Mouse (Mus musculus) embryo, embryonic 11.5 days (tissue): ENCODE data around the gene Plpp7.

Experiments used
- DNase-seq: peaks from one replicate; pipeline ENCODE4 v3.0.0-alpha.2; 2012; ENCODE audit warnings: low read depth, low spot score

The Plpp7 gene

GRCm38 (mm10) chr2:32095351-32096121 lies at the start of gene Plpp7:
Gene Plpp7, plus strand, starts transcription at chr2:32095528.
- no peak for DNase-seq

- DNase-seq = no peak
Observed at GRCm38 (mm10) chr2:32046009-32046408, 49.3 kb upstream of the Plpp7 start.

- DNase-seq = no peak
Observed at GRCm38 (mm10) chr2:32047323-32047722, 48.0 kb upstream of the Plpp7 start.

- DNase-seq = no peak
Observed at GRCm38 (mm10) chr2:32051791-32052190, 43.5 kb upstream of the Plpp7 start.

- no peak for DNase-seq
Observed at GRCm38 (mm10) chr2:32052418-32052817, 42.9 kb upstream of the Plpp7 start.

GRCm38 (mm10) chr2:32055357-32055965 lies 39.9 kb upstream of the Plpp7 start:
- DNase-seq = no peak

- DNase-seq = no peak
Observed at GRCm38 (mm10) chr2:32056524-32056923, 38.8 kb upstream of the Plpp7 start.

- no peak for DNase-seq
Observed at GRCm38 (mm10) chr2:32057360-32057759, 38.0 kb upstream of the Plpp7 start.

GRCm38 (mm10) chr2:32057794-32058193 lies 37.5 kb upstream of the Plpp7 start:
- no peak for DNase-seq

- DNase-seq = no peak
Observed at GRCm38 (mm10) chr2:32058241-32058640, 37.1 kb upstream of the Plpp7 start.

GRCm38 (mm10) chr2:32058716-32059115 lies 36.6 kb upstream of the Plpp7 start:
- DNase-seq = no peak

GRCm38 (mm10) chr2:32059613-32060012 lies 35.7 kb upstream of the Plpp7 start:
- no peak for DNase-seq

GRCm38 (mm10) chr2:32060228-32060805 lies 35.0 kb upstream of the Plpp7 start:
- DNase-seq = no peak

- no peak for DNase-seq
Observed at GRCm38 (mm10) chr2:32061189-32061588, 34.1 kb upstream of the Plpp7 start.

- no peak for DNase-seq
Observed at GRCm38 (mm10) chr2:32061722-32062505, 33.4 kb upstream of the Plpp7 start.

- DNase-seq = no peak
Observed at GRCm38 (mm10) chr2:32062626-32063410, 32.5 kb upstream of the Plpp7 start.

- no peak for DNase-seq
Observed at GRCm38 (mm10) chr2:32063451-32064151, 31.7 kb upstream of the Plpp7 start.

GRCm38 (mm10) chr2:32064913-32065312 lies 30.4 kb upstream of the Plpp7 start:
- DNase-seq = no peak

- no peak for DNase-seq
Observed at GRCm38 (mm10) chr2:32065371-32065791, 29.9 kb upstream of the Plpp7 start.

GRCm38 (mm10) chr2:32066005-32066404 lies 29.3 kb upstream of the Plpp7 start:
- DNase-seq = no peak
